Mouse (Mus musculus) frontal cortex, postnatal 36 days (tissue): ENCODE measurements at regions not wholly inside any gene's neighbourhood (a gene's known extent, or its start where the extent isn't known, plus 50 kb on each side); places are given as distances from the start of the nearest gene placed in this dataset.

Experiments used
- DNase-seq, 2 experiments: peaks; one replicate each; pipeline ENCODE4 v3.0.0; 2022; ENCODE audit warnings: low spot score in 2 of 2

- peak; percentile 2 to 19 for DNase-seq
Observed at GRCm38 (mm10) chr14:83803412-83803811, 640.0 kb upstream of the Pcdh17 start.
